Mouse (Mus musculus): Measurements from ENCODE around the gene Ankfn1. TPM values are rescaled to one million over a fixed set of nuclear protein-coding genes. Genes with fewer than 3 reads are reported as not detected.
A peak's percentile ranks its signal among the peaks of the same experiment; 100 is the strongest.

Ankfn1 gene
- polyA plus RNA-seq, 1 experiment from 2014 or later, result 0.05 TPM

- no peak overlapping the region for H3K27ac ChIP-seq (replicated peaks; ENCODE audit: low read depth, low read length)
- no peaks in the 10 kb centered on the region for H3K36me3 ChIP-seq (ENCODE audit: control insufficient read depth, insufficient read depth, low read length)
- no peak overlapping the region for H3K4me2 ChIP-seq (ENCODE audit: low read depth, severe bottlenecking)
- ATAC-seq (ENCODE audit: insufficient number of reproducible peaks, low FRiP score, low TSS enrichment, low read depth), result no peak
- 93% methylated on average over 4 of the region's 4 CpGs for WGBS
- no peaks in the 10 kb centered on the region for H3K27me3 ChIP-seq (ENCODE audit: control insufficient read depth, insufficient read depth, low read length)
- 0 out of 2 replicates have a peak, but pooled peaks cover 2% of the 10 kb centered on the region for H3K4me1 ChIP-seq (ENCODE audit: control insufficient read depth, insufficient read depth, low read length)
- H3K9me3 ChIP-seq (ENCODE audit: control insufficient read depth, low read length), result no peaks in the 10 kb centered on the region
- no peak overlapping the region for H3K9ac ChIP-seq (ENCODE audit: low read length)
- DNase-seq (ENCODE audit: low spot score), result no peak
- no peak overlapping the region for H3K4me3 ChIP-seq (ENCODE audit: low read depth, low read length)
Observed at GRCm38 (mm10) chr11:89579111-89579510, 198.3 kb downstream of the Ankfn1 start.

GRCm38 (mm10) chr11:89574269-89574838, 203.1 kb downstream of the Ankfn1 start:
- H3K9ac ChIP-seq (ENCODE audit: low read length), result no peak overlapping the region
- no peak overlapping the region for H3K27ac ChIP-seq (replicated peaks; ENCODE audit: low read depth, low read length)
- H3K27me3 ChIP-seq (ENCODE audit: control insufficient read depth, insufficient read depth, low read length), result no peaks in the 10 kb centered on the region
- 42% methylated on average over 11 of the region's 11 CpGs for WGBS
- no peak overlapping the region for H3K4me2 ChIP-seq (ENCODE audit: low read depth, severe bottlenecking)
- H3K9me3 ChIP-seq (ENCODE audit: control insufficient read depth, low read length), result no peaks in the 10 kb centered on the region
- H3K36me3 ChIP-seq (ENCODE audit: control insufficient read depth, insufficient read depth, low read length), result no peaks in the 10 kb centered on the region
- no peak overlapping the region for H3K4me3 ChIP-seq (ENCODE audit: low read depth, low read length)
- DNase-seq (ENCODE audit: low spot score) (peak; percentile 22), ATAC-seq (ENCODE audit: insufficient number of reproducible peaks, low FRiP score, low TSS enrichment, low read depth) (no peak)
- H3K4me1 ChIP-seq (ENCODE audit: control insufficient read depth, insufficient read depth, low read length), result 0 out of 2 replicates have a peak, but pooled peaks cover 2% of the 10 kb centered on the region

GRCm38 (mm10) chr11:89569391-89570145, 207.9 kb downstream of the Ankfn1 start:
- H3K4me1 ChIP-seq (ENCODE audit: control insufficient read depth, insufficient read depth, low read length), result no peaks in the 10 kb centered on the region
- ATAC-seq (ENCODE audit: insufficient number of reproducible peaks, low FRiP score, low TSS enrichment, low read depth) (no peak), DNase-seq (ENCODE audit: low spot score) (no peak)
- no peak overlapping the region for H3K4me2 ChIP-seq (ENCODE audit: low read depth, severe bottlenecking)
- H3K4me3 ChIP-seq (ENCODE audit: low read depth, low read length), result no peak overlapping the region
- H3K9me3 ChIP-seq (ENCODE audit: control insufficient read depth, low read length), result no peaks in the 10 kb centered on the region
- WGBS, result 66% methylated on average over 11 of the region's 11 CpGs
- no peaks in the 10 kb centered on the region for H3K36me3 ChIP-seq (ENCODE audit: control insufficient read depth, insufficient read depth, low read length)
- no peak overlapping the region for H3K9ac ChIP-seq (ENCODE audit: low read length)
- H3K27ac ChIP-seq (replicated peaks; ENCODE audit: low read depth, low read length), result no peak overlapping the region
- H3K27me3 ChIP-seq (ENCODE audit: control insufficient read depth, insufficient read depth, low read length), result no peaks in the 10 kb centered on the region

- Histone ChIP-seq H3K27me3 (ENCODE audit: control insufficient read depth, insufficient read depth, low read length) (no peaks in the 10 kb centered on the region), H3K4me1 (ENCODE audit: control insufficient read depth, insufficient read depth, low read length) (no peaks in the 10 kb centered on the region), H3K9ac (ENCODE audit: low read length) (no peak overlapping the region), H3K9me3 (ENCODE audit: control insufficient read depth, low read length) (no peaks in the 10 kb centered on the region), H3K36me3 (ENCODE audit: control insufficient read depth, insufficient read depth, low read length) (no peaks in the 10 kb centered on the region), H3K4me2 (ENCODE audit: low read depth, severe bottlenecking) (no peak overlapping the region), H3K27ac (replicated peaks; ENCODE audit: low read depth, low read length) (no peak overlapping the region), H3K4me3 (ENCODE audit: low read depth, low read length) (no peak overlapping the region)
- DNase-seq (ENCODE audit: low spot score), result no peak
- no peak for ATAC-seq (ENCODE audit: insufficient number of reproducible peaks, low FRiP score, low TSS enrichment, low read depth)
- 90% methylated on average over 4 of the region's 4 CpGs for WGBS
Observed at GRCm38 (mm10) chr11:89568246-89568645, 209.2 kb downstream of the Ankfn1 start.

- Histone ChIP-seq H3K9ac (ENCODE audit: low read length) (no peak overlapping the region), H3K4me3 (ENCODE audit: low read depth, low read length) (no peak overlapping the region), H3K4me2 (ENCODE audit: low read depth, severe bottlenecking) (no peak overlapping the region), H3K4me1 (ENCODE audit: control insufficient read depth, insufficient read depth, low read length) (no peaks in the 10 kb centered on the region), H3K36me3 (ENCODE audit: control insufficient read depth, insufficient read depth, low read length) (no peaks in the 10 kb centered on the region), H3K9me3 (ENCODE audit: control insufficient read depth, low read length) (no peaks in the 10 kb centered on the region), H3K27ac (replicated peaks; ENCODE audit: low read depth, low read length) (no peak overlapping the region), H3K27me3 (ENCODE audit: control insufficient read depth, insufficient read depth, low read length) (no peaks in the 10 kb centered on the region)
- no peak for DNase-seq (ENCODE audit: low spot score)
- ATAC-seq (ENCODE audit: insufficient number of reproducible peaks, low FRiP score, low TSS enrichment, low read depth), result no peak
- 85% methylated on average over 11 of the region's 11 CpGs for WGBS
Observed at GRCm38 (mm10) chr11:89551441-89551840, 226.0 kb downstream of the Ankfn1 start.

- no peaks in the 10 kb centered on the region for H3K27me3 ChIP-seq (ENCODE audit: control insufficient read depth, insufficient read depth, low read length)
- 74% methylated on average over 3 of the region's 3 CpGs for WGBS
- DNase-seq (ENCODE audit: low spot score) (no peak), ATAC-seq (ENCODE audit: insufficient number of reproducible peaks, low FRiP score, low TSS enrichment, low read depth) (no peak)
- H3K4me3 ChIP-seq (ENCODE audit: low read depth, low read length), result no peak overlapping the region
- no peak overlapping the region for H3K27ac ChIP-seq (replicated peaks; ENCODE audit: low read depth, low read length)
- H3K4me2 ChIP-seq (ENCODE audit: low read depth, severe bottlenecking), result no peak overlapping the region
- no peak overlapping the region for H3K9ac ChIP-seq (ENCODE audit: low read length)
- H3K9me3 ChIP-seq (ENCODE audit: control insufficient read depth, low read length), result no peaks in the 10 kb centered on the region
- H3K4me1 ChIP-seq (ENCODE audit: control insufficient read depth, insufficient read depth, low read length), result 0 out of 2 replicates have a peak, but pooled peaks cover 3% of the 10 kb centered on the region
- no peaks in the 10 kb centered on the region for H3K36me3 ChIP-seq (ENCODE audit: control insufficient read depth, insufficient read depth, low read length)
Observed at GRCm38 (mm10) chr11:89550921-89551320, 226.5 kb downstream of the Ankfn1 start.

GRCm38 (mm10) chr11:89548786-89549185, 228.7 kb downstream of the Ankfn1 start:
- no peaks in the 10 kb centered on the region for H3K36me3 ChIP-seq (ENCODE audit: control insufficient read depth, insufficient read depth, low read length)
- H3K4me2 ChIP-seq (ENCODE audit: low read depth, severe bottlenecking), result no peak overlapping the region
- no peak overlapping the region for H3K4me3 ChIP-seq (ENCODE audit: low read depth, low read length)
- ATAC-seq (ENCODE audit: insufficient number of reproducible peaks, low FRiP score, low TSS enrichment, low read depth), result no peak
- H3K9me3 ChIP-seq (ENCODE audit: control insufficient read depth, low read length), result no peaks in the 10 kb centered on the region
- WGBS, result 54% methylated on average over 4 of the region's 4 CpGs
- no peak overlapping the region for H3K9ac ChIP-seq (ENCODE audit: low read length)
- no peak overlapping the region for H3K27ac ChIP-seq (replicated peaks; ENCODE audit: low read depth, low read length)
- 0 out of 2 replicates have a peak, but pooled peaks cover 3% of the 10 kb centered on the region for H3K27me3 ChIP-seq (ENCODE audit: control insufficient read depth, insufficient read depth, low read length)
- no peak for DNase-seq (ENCODE audit: low spot score)
- peaks cover 3% of the 10 kb centered on the region; the same call in 1 of the 2 replicates for H3K4me1 ChIP-seq (ENCODE audit: control insufficient read depth, insufficient read depth, low read length)

- Histone ChIP-seq H3K27me3 (ENCODE audit: control insufficient read depth, insufficient read depth, low read length) (0 out of 2 replicates have a peak, but pooled peaks cover 3% of the 10 kb centered on the region), H3K9ac (ENCODE audit: low read length) (no peak overlapping the region), H3K4me3 (ENCODE audit: low read depth, low read length) (no peak overlapping the region), H3K36me3 (ENCODE audit: control insufficient read depth, insufficient read depth, low read length) (no peaks in the 10 kb centered on the region), H3K4me2 (ENCODE audit: low read depth, severe bottlenecking) (no peak overlapping the region), H3K9me3 (ENCODE audit: control insufficient read depth, low read length) (no peaks in the 10 kb centered on the region), H3K27ac (replicated peaks; ENCODE audit: low read depth, low read length) (no peak overlapping the region), H3K4me1 (ENCODE audit: control insufficient read depth, insufficient read depth, low read length) (peaks cover 3% of the 10 kb centered on the region; the same call in 1 of the 2 replicates)
- ATAC-seq (ENCODE audit: insufficient number of reproducible peaks, low FRiP score, low TSS enrichment, low read depth) (peak; percentile 65; the same call in 1 of the 2 replicates), DNase-seq (ENCODE audit: low spot score) (peak; percentile 55)
- WGBS, result 28% methylated on average over 7 of the region's 7 CpGs
Observed at GRCm38 (mm10) chr11:89546164-89546563, 231.3 kb downstream of the Ankfn1 start.

All from limb, embryonic 11.5 days (tissue).